Mouse (Mus musculus): Measurements from ENCODE around the gene Vmn1r232. TPM values are rescaled to one million over a fixed set of nuclear protein-coding genes. Genes with fewer than 3 reads are reported as not detected.

The Vmn1r232 gene
- polyA plus RNA-seq (2015; fragmentation: Nextera tagmentation; extraction: Ambion mirVana) = not detected in 2 replicates

DNA sequence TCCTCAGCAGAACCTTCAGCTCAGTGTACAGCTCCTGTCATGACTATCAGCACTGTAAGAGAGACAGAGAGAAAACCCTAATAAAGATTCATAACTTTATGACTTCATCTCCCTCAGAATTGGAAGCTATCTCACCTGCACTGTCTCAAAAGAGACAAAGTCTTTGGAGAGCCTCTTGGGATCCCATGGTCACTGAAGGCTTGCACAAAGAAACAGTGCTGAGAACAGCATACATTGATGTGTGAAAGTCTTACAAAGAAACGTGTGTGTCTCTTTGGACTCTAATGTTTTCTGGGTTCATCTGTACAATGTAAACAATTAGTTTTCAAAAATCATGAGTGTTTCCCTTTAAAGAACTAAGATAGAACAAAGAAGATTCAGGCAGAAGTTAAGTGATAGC lies at the start of gene Vmn1r232:
TSS of gene Vmn1r232 (minus strand) at position 101 of the 400 bp plus-strand sequence.
- Histone ChIP-seq H3K27me3 (ENCODE audit: control insufficient read depth, insufficient read depth, low read length) (no peaks in the 10 kb centered on the region), H3K36me3 (ENCODE audit: control insufficient read depth, insufficient read depth) (no peaks in the 10 kb centered on the region), H3K4me2 (ENCODE audit: low read depth, low read length) (no peak within 1 kb of the TSS), H3K4me1 (ENCODE audit: control insufficient read depth, insufficient read depth, low read length) (no peaks in the 10 kb centered on the region), H3K9ac (ENCODE audit: low read length) (no peak within 1 kb of the TSS), H3K9me3 (replicated peaks; ENCODE audit: control insufficient read depth, low read length) (no peaks in the 10 kb centered on the region), H3K27ac (ENCODE audit: low read length) (no peak within 1 kb of the TSS), H3K4me3 (ENCODE audit: low read length) (no peak within 1 kb of the TSS)
- 44% methylated on average over 1 of the region's 1 CpGs for WGBS
- no peak for ATAC-seq (replicated peaks; ENCODE audit: extremely low read depth, insufficient read depth, low FRiP score)

GRCm38 (mm10) chr17:20966681-20967080 lies 47.2 kb upstream of the Vmn1r232 start:
- Histone ChIP-seq H3K4me2 (ENCODE audit: low read depth, low read length) (no peak overlapping the region), H3K4me1 (ENCODE audit: control insufficient read depth, insufficient read depth, low read length) (no peaks in the 10 kb centered on the region), H3K27ac (ENCODE audit: low read length) (no peak overlapping the region), H3K27me3 (ENCODE audit: control insufficient read depth, insufficient read depth, low read length) (no peaks in the 10 kb centered on the region), H3K9ac (ENCODE audit: low read length) (no peak overlapping the region), H3K4me3 (ENCODE audit: low read length) (no peak overlapping the region), H3K36me3 (ENCODE audit: control insufficient read depth, insufficient read depth) (peaks cover 70% of the 10 kb centered on the region), H3K9me3 (replicated peaks; ENCODE audit: control insufficient read depth, low read length) (no peaks in the 10 kb centered on the region)
- no peak for ATAC-seq (replicated peaks; ENCODE audit: extremely low read depth, insufficient read depth, low FRiP score)

DNA sequence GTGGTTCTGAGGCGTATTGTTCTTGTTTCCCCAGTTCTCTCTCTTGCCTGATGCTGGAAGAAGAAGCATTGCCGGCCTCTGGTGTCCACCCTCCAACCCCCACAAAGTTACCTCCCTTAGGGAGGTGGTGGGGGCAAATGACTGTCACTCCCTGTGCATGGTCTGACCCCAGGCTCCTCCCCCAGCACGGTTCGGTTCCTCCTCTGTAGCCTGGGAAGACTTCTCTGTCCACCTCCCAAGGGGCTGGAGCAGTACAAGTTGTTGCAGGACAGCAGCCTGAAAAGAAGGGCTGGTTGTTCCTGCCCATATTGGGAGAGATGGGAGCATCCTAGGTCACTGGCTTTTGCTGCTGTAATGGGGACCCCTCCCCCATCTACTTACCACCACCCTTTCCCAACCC lies 45.9 kb upstream of the Vmn1r232 start:
- WGBS = 86% methylated on average over 4 of the region's 4 CpGs
- Histone ChIP-seq H3K9ac (ENCODE audit: low read length) (no peak overlapping the region), H3K4me2 (ENCODE audit: low read depth, low read length) (no peak overlapping the region), H3K4me1 (ENCODE audit: control insufficient read depth, insufficient read depth, low read length) (no peaks in the 10 kb centered on the region), H3K9me3 (replicated peaks; ENCODE audit: control insufficient read depth, low read length) (no peaks in the 10 kb centered on the region), H3K27me3 (ENCODE audit: control insufficient read depth, insufficient read depth, low read length) (no peaks in the 10 kb centered on the region), H3K4me3 (ENCODE audit: low read length) (no peak overlapping the region), H3K36me3 (ENCODE audit: control insufficient read depth, insufficient read depth) (peaks cover 83% of the 10 kb centered on the region), H3K27ac (ENCODE audit: low read length) (no peak overlapping the region)
- ATAC-seq (replicated peaks; ENCODE audit: extremely low read depth, insufficient read depth, low FRiP score) = no peak

DNA sequence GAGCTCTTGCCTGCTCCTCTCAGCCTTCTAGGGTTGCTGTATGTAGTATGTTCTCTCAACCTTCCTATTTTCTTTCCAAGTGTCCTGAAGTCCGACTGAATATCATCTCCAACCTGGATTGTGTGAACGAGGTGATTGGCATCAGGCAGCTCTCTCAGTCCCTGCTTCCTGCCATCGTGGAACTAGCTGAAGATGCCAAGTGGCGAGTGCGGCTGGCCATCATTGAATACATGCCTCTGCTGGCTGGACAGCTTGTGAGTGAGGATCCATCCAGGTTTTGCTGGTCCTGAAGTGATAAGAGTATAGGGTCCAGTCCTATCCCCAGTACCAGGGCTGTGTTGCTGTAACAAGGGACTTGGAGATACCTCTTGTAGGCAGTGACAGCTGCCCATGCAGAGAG lies 40.9 kb upstream of the Vmn1r232 start:
- no peak for ATAC-seq (replicated peaks; ENCODE audit: extremely low read depth, insufficient read depth, low FRiP score)

DNA sequence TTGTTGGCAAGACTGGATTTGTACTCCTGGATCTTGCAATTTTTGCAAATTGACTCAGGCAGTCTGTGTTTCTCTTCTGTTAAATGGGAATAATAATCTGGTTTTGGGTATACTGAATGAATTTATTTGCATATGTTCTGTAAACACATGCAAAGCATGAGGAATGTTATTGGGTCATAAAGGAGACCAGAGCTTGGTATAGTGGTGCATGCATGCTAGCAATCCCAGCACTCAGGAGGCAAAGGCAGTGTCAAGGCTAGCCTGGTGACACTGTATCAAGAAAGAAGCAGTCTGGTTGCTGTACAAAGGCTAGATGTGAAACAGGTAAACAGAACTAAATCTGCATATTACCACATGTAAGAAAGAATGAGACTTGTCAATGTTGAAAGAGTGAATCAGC lies 27.1 kb upstream of the Vmn1r232 start:
- peaks cover 31% of the 10 kb centered on the region for H3K4me1 ChIP-seq (ENCODE audit: control insufficient read depth, insufficient read depth, low read length)
- H3K27me3 ChIP-seq (ENCODE audit: control insufficient read depth, insufficient read depth, low read length) = no peaks in the 10 kb centered on the region
- peak overlapping the region; percentile 75 for H3K9ac ChIP-seq (ENCODE audit: low read length)
- H3K36me3 ChIP-seq (ENCODE audit: control insufficient read depth, insufficient read depth) = peaks cover 3% of the 10 kb centered on the region; the same call in 1 of the 2 replicates
- no peaks in the 10 kb centered on the region for H3K9me3 ChIP-seq (replicated peaks; ENCODE audit: control insufficient read depth, low read length)
- no peak for ATAC-seq (replicated peaks; ENCODE audit: extremely low read depth, insufficient read depth, low FRiP score)
- peak overlapping the region; percentile 81 for H3K4me3 ChIP-seq (ENCODE audit: low read length)
- H3K27ac ChIP-seq (ENCODE audit: low read length) = peak overlapping the region; percentile 88; the same call in 1 of the 2 replicates
- H3K4me2 ChIP-seq (ENCODE audit: low read depth, low read length) = peak overlapping the region; percentile 68

More for the DNA sequence above, 40.9 kb upstream of the Vmn1r232 start:
- H3K4me1 ChIP-seq (ENCODE audit: control insufficient read depth, insufficient read depth, low read length) = no peaks in the 10 kb centered on the region
- 94% methylated on average over 5 of the region's 5 CpGs for WGBS
- no peak overlapping the region for H3K27ac ChIP-seq (ENCODE audit: low read length)
- no peaks in the 10 kb centered on the region for H3K27me3 ChIP-seq (ENCODE audit: control insufficient read depth, insufficient read depth, low read length)
- no peak overlapping the region for H3K4me3 ChIP-seq (ENCODE audit: low read length)
- H3K9ac ChIP-seq (ENCODE audit: low read length) = no peak overlapping the region
- no peak overlapping the region for H3K4me2 ChIP-seq (ENCODE audit: low read depth, low read length)
- H3K36me3 ChIP-seq (ENCODE audit: control insufficient read depth, insufficient read depth) = peaks cover 96% of the 10 kb centered on the region
- H3K9me3 ChIP-seq (replicated peaks; ENCODE audit: control insufficient read depth, low read length) = no peaks in the 10 kb centered on the region

GRCm38 (mm10) chr17:20946026-20946565 lies 26.6 kb upstream of the Vmn1r232 start:
- H3K27ac ChIP-seq (ENCODE audit: low read length) = peak overlapping the region; percentile 88
- H3K36me3 ChIP-seq (ENCODE audit: control insufficient read depth, insufficient read depth) = no peaks in the 10 kb centered on the region
- no peaks in the 10 kb centered on the region for H3K9me3 ChIP-seq (replicated peaks; ENCODE audit: control insufficient read depth, low read length)
- H3K4me1 ChIP-seq (ENCODE audit: control insufficient read depth, insufficient read depth, low read length) = peaks cover 31% of the 10 kb centered on the region
- WGBS = under 1% methylated on average over 13 of the region's 13 CpGs
- no peak for ATAC-seq (replicated peaks; ENCODE audit: extremely low read depth, insufficient read depth, low FRiP score)
- H3K4me3 ChIP-seq (ENCODE audit: low read length) = peak overlapping the region; percentile 81
- H3K4me2 ChIP-seq (ENCODE audit: low read depth, low read length) = peak overlapping the region; percentile 68
- peak overlapping the region; percentile 75 for H3K9ac ChIP-seq (ENCODE audit: low read length)
- H3K27me3 ChIP-seq (ENCODE audit: control insufficient read depth, insufficient read depth, low read length) = no peaks in the 10 kb centered on the region

DNA sequence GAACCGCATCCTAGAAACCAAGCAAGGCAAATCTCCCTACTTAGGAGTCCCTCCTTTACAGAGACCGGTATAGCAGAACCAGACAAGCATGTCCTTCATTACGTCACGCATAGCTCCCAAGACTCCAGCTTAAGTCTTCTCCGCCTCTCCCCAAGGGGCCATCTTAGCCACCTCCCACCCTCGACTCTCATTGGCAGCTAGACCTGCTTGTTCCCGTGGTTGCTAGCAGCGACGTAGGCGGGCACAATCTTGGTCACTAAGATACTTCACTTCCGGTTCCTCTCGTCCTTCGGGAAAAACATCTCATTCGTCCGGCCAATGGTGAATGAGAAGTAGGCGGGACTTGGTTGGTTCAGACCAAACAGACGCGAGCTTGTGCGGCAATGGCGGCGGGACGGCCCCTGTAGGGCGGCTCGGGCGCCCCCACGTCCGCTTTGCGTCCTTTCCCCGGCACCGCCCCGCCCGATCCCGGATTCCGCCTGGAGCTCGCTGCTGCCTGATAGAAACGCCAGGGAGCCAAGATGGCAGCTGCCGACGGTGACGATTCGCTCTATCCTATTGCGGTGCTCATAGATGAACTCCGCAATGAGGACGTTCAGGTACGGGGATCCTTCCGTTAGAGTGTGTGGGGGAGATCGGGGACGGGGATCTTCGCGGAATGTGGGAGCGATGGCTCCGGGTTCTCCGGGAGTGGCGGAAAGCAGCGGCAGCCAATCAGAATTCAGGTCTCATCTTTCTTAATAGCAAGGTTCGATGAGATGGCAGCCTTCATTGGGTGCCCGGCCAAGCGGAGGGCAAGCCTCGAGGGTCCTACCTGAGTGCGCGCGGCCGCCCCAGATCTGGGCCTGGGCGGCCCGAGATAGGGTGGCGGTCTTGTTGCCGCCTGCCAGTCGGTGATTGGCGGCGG lies 25.7 kb upstream of the Vmn1r232 start, which contains the start of gene Ppp2r1a:
TSS of gene Ppp2r1a (plus strand) at position 327 of the 907 bp plus-strand sequence.
- Histone ChIP-seq H3K4me1 (ENCODE audit: control insufficient read depth, insufficient read depth, low read length) (peaks cover 29% of the 10 kb centered on the region), H3K27me3 (ENCODE audit: control insufficient read depth, insufficient read depth, low read length) (no peaks in the 10 kb centered on the region), H3K4me3 (ENCODE audit: low read length) (peak within 1 kb of the TSS; percentile 81), H3K27ac (ENCODE audit: low read length) (peak within 1 kb of the TSS; percentile 96), H3K9ac (ENCODE audit: low read length) (peak within 1 kb of the TSS; percentile 86), H3K9me3 (replicated peaks; ENCODE audit: control insufficient read depth, low read length) (no peaks in the 10 kb centered on the region), H3K4me2 (ENCODE audit: low read depth, low read length) (peak within 1 kb of the TSS; percentile 69), H3K36me3 (ENCODE audit: control insufficient read depth, insufficient read depth) (no peaks in the 10 kb centered on the region)
- WGBS = under 1% methylated on average over 69 of the region's 69 CpGs
- ATAC-seq (replicated peaks; ENCODE audit: extremely low read depth, insufficient read depth, low FRiP score) = peak; percentile 98

DNA sequence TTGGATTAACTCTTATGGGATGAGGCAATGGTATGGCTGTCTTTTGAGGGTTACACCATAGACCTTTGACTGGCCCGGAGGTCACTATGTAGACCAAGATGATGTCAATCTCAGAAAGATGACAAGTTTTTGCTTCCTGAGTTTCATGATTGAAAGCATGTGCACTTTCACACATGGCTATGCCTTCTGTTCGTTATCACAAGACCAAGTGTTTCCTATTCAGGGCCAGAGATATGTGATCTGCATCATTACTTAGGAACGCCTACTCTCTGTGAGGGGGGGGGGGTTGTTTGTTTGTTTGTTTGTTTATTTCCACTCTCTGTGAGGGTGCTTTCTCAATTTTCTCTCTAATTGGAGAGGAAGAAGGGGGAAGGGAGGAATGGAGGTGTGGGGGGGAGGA lies 24.7 kb upstream of the Vmn1r232 start:
- Histone ChIP-seq H3K9ac (ENCODE audit: low read length) (peak overlapping the region; percentile 86), H3K27ac (ENCODE audit: low read length) (peak overlapping the region; percentile 96), H3K4me2 (ENCODE audit: low read depth, low read length) (peak overlapping the region; percentile 69), H3K27me3 (ENCODE audit: control insufficient read depth, insufficient read depth, low read length) (no peaks in the 10 kb centered on the region), H3K4me3 (ENCODE audit: low read length) (peak overlapping the region; percentile 78), H3K4me1 (ENCODE audit: control insufficient read depth, insufficient read depth, low read length) (peaks cover 24% of the 10 kb centered on the region), H3K9me3 (replicated peaks; ENCODE audit: control insufficient read depth, low read length) (no peaks in the 10 kb centered on the region), H3K36me3 (ENCODE audit: control insufficient read depth, insufficient read depth) (no peaks in the 10 kb centered on the region)
- ATAC-seq (replicated peaks; ENCODE audit: extremely low read depth, insufficient read depth, low FRiP score) = no peak
- 57% methylated on average over 3 of the region's 3 CpGs for WGBS

DNA sequence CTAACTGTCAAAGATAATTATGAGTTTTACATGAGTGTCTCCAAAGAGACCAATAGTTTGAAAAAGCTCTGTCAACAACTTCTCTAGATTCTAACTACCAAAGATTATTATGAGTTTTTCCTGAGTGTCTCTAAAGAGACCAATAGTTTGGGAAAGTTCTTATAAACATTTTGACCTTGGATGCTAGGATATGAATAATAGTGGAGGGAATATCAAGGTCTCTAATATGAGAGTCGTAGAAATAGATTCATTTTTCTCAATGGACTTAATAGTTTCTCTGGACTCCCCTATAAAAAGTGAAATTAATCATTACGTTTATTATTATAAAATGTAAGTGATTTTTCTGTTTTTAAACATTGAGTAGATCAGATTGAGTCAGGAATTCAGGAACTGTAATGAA lies 14.5 kb downstream of the Vmn1r232 start, which contains the start of gene Vmn1r231:
TSS of gene Vmn1r231 (minus strand) at position 101 of the 400 bp plus-strand sequence.
- ATAC-seq (replicated peaks; ENCODE audit: extremely low read depth, insufficient read depth, low FRiP score) = no peak
- no peaks in the 10 kb centered on the region for H3K4me1 ChIP-seq (ENCODE audit: control insufficient read depth, insufficient read depth, low read length)
- no peaks in the 10 kb centered on the region for H3K9me3 ChIP-seq (replicated peaks; ENCODE audit: control insufficient read depth, low read length)
- no peaks in the 10 kb centered on the region for H3K36me3 ChIP-seq (ENCODE audit: control insufficient read depth, insufficient read depth)
- no peak within 1 kb of the TSS for H3K4me3 ChIP-seq (ENCODE audit: low read length)
- no peaks in the 10 kb centered on the region for H3K27me3 ChIP-seq (ENCODE audit: control insufficient read depth, insufficient read depth, low read length)
- no peak within 1 kb of the TSS for H3K9ac ChIP-seq (ENCODE audit: low read length)
- H3K27ac ChIP-seq (ENCODE audit: low read length) = no peak within 1 kb of the TSS
- no peak within 1 kb of the TSS for H3K4me2 ChIP-seq (ENCODE audit: low read depth, low read length)
- WGBS = 53% methylated on average over 2 of the region's 2 CpGs

Data from heart, embryonic 16.5 days (tissue).